Mouse (Mus musculus): Measurements from ENCODE around the gene Stub1. TPM values are rescaled to one million over a fixed set of nuclear protein-coding genes. Genes with fewer than 3 reads are reported as not detected.

Stub1 gene
- polyA plus RNA-seq, 1 experiment from 2014 or later, result 308 TPM

- WGBS, result 93% methylated on average over 4 of the region's 4 CpGs
- H3K4me2 ChIP-seq (replicated peaks), result no peak overlapping the region
- no peak for ATAC-seq (replicated peaks)
- no peak overlapping the region for H3K27ac ChIP-seq (replicated peaks)
- no peaks in the 10 kb centered on the region for H3K27me3 ChIP-seq
- H3K4me3 ChIP-seq, result no peak overlapping the region
- no peaks in the 10 kb centered on the region for H3K9me3 ChIP-seq
- H3K4me1 ChIP-seq, result peaks cover 46% of the 10 kb centered on the region
- H3K9ac ChIP-seq (replicated peaks), result no peak overlapping the region
- no peaks in the 10 kb centered on the region for H3K36me3 ChIP-seq
These were observed 26.7 kb downstream of the Stub1 start for GRCm38 (mm10) chr17:25806507-25806906.

- peak; percentile 87 for ATAC-seq (replicated peaks)
- 9% methylated on average over 10 of the region's 10 CpGs for WGBS
- H3K4me3 ChIP-seq, result no peak overlapping the region
- no peaks in the 10 kb centered on the region for H3K27me3 ChIP-seq
- peaks cover 25% of the 10 kb centered on the region for H3K4me1 ChIP-seq
- no peaks in the 10 kb centered on the region for H3K9me3 ChIP-seq
- peak overlapping the region; percentile 86 for H3K27ac ChIP-seq (replicated peaks)
- peak overlapping the region; percentile 28 for H3K4me2 ChIP-seq (replicated peaks)
- H3K9ac ChIP-seq (replicated peaks), result peak overlapping the region; percentile 20; the same call in 1 of the 2 replicates
- H3K36me3 ChIP-seq, result no peaks in the 10 kb centered on the region
These were observed 30.2 kb downstream of the Stub1 start for GRCm38 (mm10) chr17:25802825-25803517.

- no peak for ATAC-seq (replicated peaks)
- 8% methylated on average over 6 of the region's 6 CpGs for WGBS
- no peaks in the 10 kb centered on the region for H3K9me3 ChIP-seq
- H3K27me3 ChIP-seq, result 0 out of 2 replicates have a peak, but pooled peaks cover 4% of the 10 kb centered on the region
- peaks cover 39% of the 10 kb centered on the region for H3K4me1 ChIP-seq
- H3K9ac ChIP-seq (replicated peaks), result no peak overlapping the region
- no peak overlapping the region for H3K27ac ChIP-seq (replicated peaks)
- no peaks in the 10 kb centered on the region for H3K36me3 ChIP-seq
- H3K4me3 ChIP-seq, result no peak overlapping the region
- H3K4me2 ChIP-seq (replicated peaks), result no peak overlapping the region
These were observed 32.2 kb downstream of the Stub1 start for GRCm38 (mm10) chr17:25801029-25801428.

GRCm38 (mm10) chr17:25796951-25797369 lies 36.2 kb downstream of the Stub1 start, which contains the start of gene Metrn:
Gene Metrn (minus strand): TSS chr17:25797136.
- peak within 1 kb of the TSS; percentile 40 for H3K27ac ChIP-seq (replicated peaks)
- H3K27me3 ChIP-seq, result 0 out of 2 replicates have a peak, but pooled peaks cover 4% of the 10 kb centered on the region
- H3K4me1 ChIP-seq, result peaks cover 55% of the 10 kb centered on the region
- peak within 1 kb of the TSS; percentile 86 for H3K4me2 ChIP-seq (replicated peaks)
- no peaks in the 10 kb centered on the region for H3K9me3 ChIP-seq
- H3K36me3 ChIP-seq, result no peaks in the 10 kb centered on the region
- 0% methylated on average over 33 of the region's 35 CpGs for WGBS
- peak within 1 kb of the TSS; percentile 61 for H3K9ac ChIP-seq (replicated peaks)
- ATAC-seq (replicated peaks), result peak; percentile 68
- peak within 1 kb of the TSS; percentile 63 for H3K4me3 ChIP-seq

- Histone ChIP-seq H3K36me3 (no peaks in the 10 kb centered on the region), H3K4me1 (peaks cover 60% of the 10 kb centered on the region), H3K4me2 (replicated peaks) (peak overlapping the region; percentile 86), H3K27ac (replicated peaks) (peak overlapping the region; percentile 40), H3K27me3 (0 out of 2 replicates have a peak, but pooled peaks cover 4% of the 10 kb centered on the region), H3K4me3 (peak overlapping the region; percentile 63), H3K9ac (replicated peaks) (peak overlapping the region; percentile 44), H3K9me3 (no peaks in the 10 kb centered on the region)
- WGBS, result 1% methylated on average over 37 of the region's 37 CpGs
- ATAC-seq (replicated peaks), result no peak
These were observed 36.9 kb downstream of the Stub1 start for GRCm38 (mm10) chr17:25796211-25796771.

- H3K4me2 ChIP-seq (replicated peaks), result peak within 1 kb of the TSS; percentile 86
- WGBS, result 6% methylated on average over 6 of the region's 6 CpGs
- peak within 1 kb of the TSS; percentile 63 for H3K4me3 ChIP-seq
- no peak for ATAC-seq (replicated peaks)
- peak within 1 kb of the TSS; percentile 40 for H3K27ac ChIP-seq (replicated peaks)
- H3K9me3 ChIP-seq, result no peaks in the 10 kb centered on the region
- peaks cover 64% of the 10 kb centered on the region for H3K4me1 ChIP-seq
- H3K27me3 ChIP-seq, result 0 out of 2 replicates have a peak, but pooled peaks cover 4% of the 10 kb centered on the region
- H3K9ac ChIP-seq (replicated peaks), result peak within 1 kb of the TSS; percentile 44
- H3K36me3 ChIP-seq, result no peaks in the 10 kb centered on the region
These were observed 37.6 kb downstream of the Stub1 start, which contains the start of gene AC134908.4 for GRCm38 (mm10) chr17:25795609-25796092. Gene AC134908.4 (minus strand): TSS chr17:25795659.

- H3K27me3 ChIP-seq, result 0 out of 2 replicates have a peak, but pooled peaks cover 4% of the 10 kb centered on the region
- H3K9me3 ChIP-seq, result no peaks in the 10 kb centered on the region
- no peak overlapping the region for H3K4me3 ChIP-seq
- no peak for ATAC-seq (replicated peaks)
- peak overlapping the region; percentile 35; the same call in 1 of the 2 replicates for H3K27ac ChIP-seq (replicated peaks)
- H3K9ac ChIP-seq (replicated peaks), result no peak overlapping the region
- no peaks in the 10 kb centered on the region for H3K36me3 ChIP-seq
- peak overlapping the region; percentile 86 for H3K4me2 ChIP-seq (replicated peaks)
- WGBS, result 46% methylated on average over 17 of the region's 17 CpGs
- H3K4me1 ChIP-seq, result peaks cover 66% of the 10 kb centered on the region
These were observed 38.2 kb downstream of the Stub1 start for GRCm38 (mm10) chr17:25794998-25795397.

GRCm38 (mm10) chr17:25794197-25794596 lies 39.0 kb downstream of the Stub1 start:
- H3K4me3 ChIP-seq, result no peak overlapping the region
- peak overlapping the region; percentile 95 for H3K27ac ChIP-seq (replicated peaks)
- ATAC-seq (replicated peaks), result no peak
- H3K27me3 ChIP-seq, result 0 out of 2 replicates have a peak, but pooled peaks cover 4% of the 10 kb centered on the region
- H3K4me1 ChIP-seq, result peaks cover 66% of the 10 kb centered on the region
- H3K4me2 ChIP-seq (replicated peaks), result peak overlapping the region; percentile 86; the same call in 1 of the 2 replicates
- no peaks in the 10 kb centered on the region for H3K9me3 ChIP-seq
- H3K9ac ChIP-seq (replicated peaks), result no peak overlapping the region
- 0 out of 2 replicates have a peak, but pooled peaks cover 6% of the 10 kb centered on the region for H3K36me3 ChIP-seq
- 8% methylated on average over 13 of the region's 13 CpGs for whole genome bisulfite sequencing

GRCm38 (mm10) chr17:25792615-25793014 lies 40.6 kb downstream of the Stub1 start, which contains the start of gene Fam173a:
Gene Fam173a (minus strand): TSS chr17:25792901.
- 0 out of 2 replicates have a peak, but pooled peaks cover 7% of the 10 kb centered on the region for H3K36me3 ChIP-seq
- H3K4me1 ChIP-seq, result peaks cover 65% of the 10 kb centered on the region
- H3K27ac ChIP-seq (replicated peaks), result peak within 1 kb of the TSS; percentile 95
- no peaks in the 10 kb centered on the region for H3K9me3 ChIP-seq
- ATAC-seq (replicated peaks), result peak; percentile 41
- peak within 1 kb of the TSS; percentile 93 for H3K4me2 ChIP-seq (replicated peaks)
- H3K27me3 ChIP-seq, result 0 out of 2 replicates have a peak, but pooled peaks cover 4% of the 10 kb centered on the region
- WGBS, result 0% methylated on average over 14 of the region's 14 CpGs
- peak within 1 kb of the TSS; percentile 92 for H3K4me3 ChIP-seq
- H3K9ac ChIP-seq (replicated peaks), result peak within 1 kb of the TSS; percentile 83

- H3K4me1 ChIP-seq, result peaks cover 59% of the 10 kb centered on the region
- ATAC-seq (replicated peaks), result peak; percentile 72
- H3K4me3 ChIP-seq, result peak overlapping the region; percentile 92
- H3K27ac ChIP-seq (replicated peaks), result peak overlapping the region; percentile 95
- peak overlapping the region; percentile 83 for H3K9ac ChIP-seq (replicated peaks)
- H3K36me3 ChIP-seq, result 0 out of 2 replicates have a peak, but pooled peaks cover 7% of the 10 kb centered on the region
- peak overlapping the region; percentile 93 for H3K4me2 ChIP-seq (replicated peaks)
- no peaks in the 10 kb centered on the region for H3K9me3 ChIP-seq
- H3K27me3 ChIP-seq, result 0 out of 2 replicates have a peak, but pooled peaks cover 4% of the 10 kb centered on the region
- under 1% methylated on average over 45 of the region's 45 CpGs for WGBS
These were observed 41.2 kb downstream of the Stub1 start for GRCm38 (mm10) chr17:25791843-25792527.

- H3K9me3 ChIP-seq, result no peaks in the 10 kb centered on the region
- no peaks in the 10 kb centered on the region for H3K27me3 ChIP-seq
- H3K9ac ChIP-seq (replicated peaks), result peak overlapping the region; percentile 83
- H3K4me1 ChIP-seq, result peaks cover 53% of the 10 kb centered on the region
- 0 out of 2 replicates have a peak, but pooled peaks cover 7% of the 10 kb centered on the region for H3K36me3 ChIP-seq
- H3K27ac ChIP-seq (replicated peaks), result peak overlapping the region; percentile 95
- no peak; the same call in 1 of the 2 replicates for ATAC-seq (replicated peaks)
- 23% methylated on average over 19 of the region's 19 CpGs for WGBS
- peak overlapping the region; percentile 93 for H3K4me2 ChIP-seq (replicated peaks)
- H3K4me3 ChIP-seq, result peak overlapping the region; percentile 92
These were observed 41.8 kb downstream of the Stub1 start for GRCm38 (mm10) chr17:25791320-25791842.

Data from forebrain, embryonic 15.5 days (tissue).